9 mouse cellular contexts compared by ENCODE assay signal in the genomic region with DNA sequence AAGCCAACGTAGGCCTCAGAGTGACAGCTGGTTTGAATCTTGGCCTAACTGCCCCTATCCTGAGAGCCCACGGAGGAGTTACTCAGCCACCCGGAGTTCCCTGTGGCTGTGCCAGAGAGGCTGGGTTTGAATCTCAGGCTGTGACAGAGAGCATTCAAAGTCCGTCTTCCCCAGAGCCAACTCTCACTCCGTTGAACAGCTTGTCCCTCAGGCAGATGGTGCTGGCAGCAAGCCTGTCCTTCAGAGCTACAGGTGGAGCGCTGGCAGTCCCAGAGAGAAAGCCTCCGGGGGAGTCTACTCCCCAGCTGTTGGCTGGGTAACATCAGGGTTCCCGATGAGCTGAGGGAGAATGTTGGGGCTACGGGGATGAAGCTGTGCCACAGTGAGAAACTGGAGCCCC.
DNase-seq lines count a peak whose midpoint lies in the region; ATAC-seq and TF ChIP-seq lines count a peak whose summit lies in the region.
"Had no signal": no experiment of that assay in that cellular context is flagged by ENCODE, and none has a peak within 500 bp of the region (broad histone marks: within the 10 kb centered on the region; RNA-seq: fewer than 3 reads in every experiment).

No protein-coding gene starts in this region.

- intact Hi-C loops in heart, adult 2 months (cut with DNase I) = no loop called here

- no peaks in the 10 kb centered on the region for H3K27me3 ChIP-seq in heart, adult 2 months (ENCODE audit: control insufficient read depth, insufficient read depth, low read length)
- H3K27me3 ChIP-seq in heart, embryonic 12.5 days (replicated peaks) = peaks cover 13% of the 10 kb centered on the region; the same call in 1 of the 2 replicates
- H3K27me3 ChIP-seq in forebrain, postnatal 0 days (ENCODE audit: insufficient read depth, low read length) = no peaks in the 10 kb centered on the region
- H3K27me3 ChIP-seq: heart, embryonic 15.5 days had no signal

- H3K9me3 ChIP-seq in heart, embryonic 12.5 days (replicated peaks) = no peaks in the 10 kb centered on the region
- H3K9me3 ChIP-seq in forebrain, postnatal 0 days (ENCODE audit: low read length) = no peaks in the 10 kb centered on the region
- H3K9me3 ChIP-seq: heart, embryonic 15.5 days had no signal

- no peak for TF ChIP-seq EP300 in heart, adult 2 months (IDR thresholded peaks at IDR 0.05; ENCODE audit: insufficient read depth, low read depth, low read length)

- H3K27ac ChIP-seq in heart, adult 2 months = no peak overlapping the region
- no peak overlapping the region for H3K27ac ChIP-seq in heart, embryonic 12.5 days (ENCODE audit: poor library complexity, severe bottlenecking)
- H3K27ac ChIP-seq in forebrain, postnatal 0 days (ENCODE audit: low read depth, low read length) = no peak overlapping the region
- H3K27ac ChIP-seq: heart, embryonic 15.5 days had no signal

- no peaks in the 10 kb centered on the region for H3K79me2 ChIP-seq in heart, adult 2 months (replicated peaks; ENCODE audit: control insufficient read depth, insufficient read depth, low read length)

- TF ChIP-seq POLR2A in heart, adult 2 months (IDR thresholded peaks at IDR 0.05; ENCODE audit: insufficient read depth, low read depth, low read length) = no peak

- peaks cover 7% of the 10 kb centered on the region for H3K4me1 ChIP-seq in heart, adult 2 months (ENCODE audit: control insufficient read depth, insufficient read depth, low read length)
- H3K4me1 ChIP-seq in heart, embryonic 12.5 days (replicated peaks) = peaks cover 67% of the 10 kb centered on the region
- H3K4me1 ChIP-seq in forebrain, postnatal 0 days (ENCODE audit: insufficient read depth) = peaks cover 22% of the 10 kb centered on the region

- no peak overlapping the region for H3K9ac ChIP-seq in heart, adult 2 months (ENCODE audit: low read depth, low read length)
- H3K9ac ChIP-seq in heart, embryonic 12.5 days = no peak overlapping the region
- H3K9ac ChIP-seq in forebrain, postnatal 0 days = no peak overlapping the region
- H3K9ac ChIP-seq: heart, embryonic 15.5 days had no signal

- no peak for ATAC-seq in heart, embryonic 12.5 days (ENCODE audit: insufficient number of reproducible peaks, low FRiP score)
- ATAC-seq in forebrain, postnatal 0 days = peak; percentile 54
- no peak for ATAC-seq in megakaryocyte progenitor cell, adult 5-6 weeks (replicated peaks; ENCODE audit: poor library complexity)

- H3K4me3 ChIP-seq in heart, adult 2 months = no peak overlapping the region
- no peak overlapping the region for H3K4me3 ChIP-seq in heart, embryonic 12.5 days
- no peak overlapping the region for H3K4me3 ChIP-seq in forebrain, postnatal 0 days (ENCODE audit: low read depth, low read length)
- H3K4me3 ChIP-seq: heart, embryonic 15.5 days had no signal

- H3K4me2 ChIP-seq in heart, embryonic 12.5 days = no peak overlapping the region
- no peak overlapping the region for H3K4me2 ChIP-seq in forebrain, postnatal 0 days (ENCODE audit: low read depth)
- H3K4me2 ChIP-seq: heart, embryonic 15.5 days had no signal

- no peak for TF ChIP-seq CTCF in heart, adult 2 months (IDR thresholded peaks at IDR 0.05)
- TF ChIP-seq CTCF in forebrain, postnatal 0 days (IDR thresholded peaks at IDR 0.05; ENCODE audit: low read depth) = no peak

- 62% methylated on average over 9 of the region's 9 CpGs for WGBS in heart, adult 2 months
- WGBS in heart, embryonic 12.5 days = 83% methylated on average over 9 of the region's 9 CpGs
- 37% methylated on average over 9 of the region's 9 CpGs for WGBS in forebrain, postnatal 0 days

- no peaks in the 10 kb centered on the region for H3K36me3 ChIP-seq in heart, adult 2 months (ENCODE audit: control insufficient read depth, insufficient read depth, low read length)
- H3K36me3 ChIP-seq in heart, embryonic 12.5 days = no peaks in the 10 kb centered on the region
- H3K36me3 ChIP-seq in forebrain, postnatal 0 days (ENCODE audit: insufficient read depth) = no peaks in the 10 kb centered on the region
- H3K36me3 ChIP-seq: heart, embryonic 15.5 days had no signal

- peak; percentile 45 to 48 for DNase-seq in heart, adult 2 months
- DNase-seq in cerebellum, adult 11 months = peak; percentile 62
- peak; percentile 77 for DNase-seq in forebrain, postnatal 0 days
- DNase-seq in layer of hippocampus, postnatal 14 days (ENCODE audit: low spot score in 2 of 2) = peak; percentile 70 to 81
- no peak for DNase-seq in T-cell, adult 2 months (ENCODE audit: low spot score)
- DNase-seq in lung, postnatal 4 days = no peak

Comparison
In these comparisons a context has a peak if more than half of its experiments do, and no peak if none do; other contexts are left out.
1. DNase-seq: peak in heart, adult 2 months (2 of 2), cerebellum, adult 11 months (single experiment), forebrain, postnatal 0 days (single experiment) and layer of hippocampus, postnatal 14 days (2 of 2); none in T-cell, adult 2 months (single experiment) and lung, postnatal 4 days (0 of 2).